Mouse (Mus musculus): ENCODE data around the gene Mpi. TPM values are rescaled to one million over a fixed set of nuclear protein-coding genes. Genes with fewer than 3 reads are reported as not detected.

The Mpi gene
- polyA plus RNA-seq, 1 experiment from 2014 or later, result 47.5 TPM

- Histone ChIP-seq H3K27ac (ENCODE audit: low read depth, low read length) (no peak overlapping the region), H3K27me3 (replicated peaks; ENCODE audit: control insufficient read depth, insufficient read depth, low read length) (no peaks in the 10 kb centered on the region), H3K4me3 (ENCODE audit: low read depth, low read length) (no peak overlapping the region)
These were observed 4.7 kb upstream of the Mpi start for GRCm38 (mm10) chr9:57557215-57557614.

DNA sequence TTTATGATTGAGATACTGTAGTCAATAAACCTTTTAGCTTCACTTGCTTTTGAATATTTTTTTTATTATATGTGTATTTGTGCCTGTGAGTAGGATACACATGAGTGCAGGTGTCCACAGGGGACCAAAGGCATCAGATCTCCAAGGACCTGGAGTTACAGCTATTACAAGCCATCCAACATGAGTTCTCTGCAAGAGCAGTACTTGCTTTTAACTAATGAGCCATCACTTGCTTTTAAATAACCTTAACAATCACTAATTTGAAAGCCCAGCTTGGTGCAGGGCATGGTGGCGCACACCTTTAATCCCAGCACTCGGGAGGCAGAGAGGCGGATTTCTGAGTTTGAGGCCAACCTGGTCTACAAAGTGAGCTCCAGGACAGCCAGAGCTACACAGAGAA is 2.2 kb upstream of the Mpi start:
- Histone ChIP-seq H3K4me1 (ENCODE audit: control insufficient read depth, insufficient read depth, low read length) (peaks cover 5% of the 10 kb centered on the region), H3K27ac (ENCODE audit: low read depth, low read length) (no peak overlapping the region), H3K9me3 (replicated peaks; ENCODE audit: control insufficient read depth, low read length) (no peaks in the 10 kb centered on the region), H3K9ac (ENCODE audit: low read length) (no peak overlapping the region), H3K4me3 (ENCODE audit: low read depth, low read length) (no peak overlapping the region), H3K4me2 (ENCODE audit: low read length) (no peak overlapping the region), H3K27me3 (replicated peaks; ENCODE audit: control insufficient read depth, insufficient read depth, low read length) (no peaks in the 10 kb centered on the region), H3K36me3 (ENCODE audit: control insufficient read depth, insufficient read depth, low read length) (peaks cover 8% of the 10 kb centered on the region)
- DNase-seq (ENCODE audit: low spot score) (no peak), ATAC-seq (no peak)
- whole genome bisulfite sequencing, result 35% methylated on average over 3 of the region's 3 CpGs

More at GRCm38 (mm10) chr9:57557215-57557614, 4.7 kb upstream of the Mpi start:
- Histone ChIP-seq H3K4me2 (ENCODE audit: low read length) (no peak overlapping the region), H3K9me3 (replicated peaks; ENCODE audit: control insufficient read depth, low read length) (no peaks in the 10 kb centered on the region), H3K36me3 (ENCODE audit: control insufficient read depth, insufficient read depth, low read length) (no peaks in the 10 kb centered on the region), H3K9ac (ENCODE audit: low read length) (no peak overlapping the region; the same call in 1 of the 2 replicates), H3K4me1 (ENCODE audit: control insufficient read depth, insufficient read depth, low read length) (peaks cover 10% of the 10 kb centered on the region)
- no peak for DNase-seq (ENCODE audit: low spot score)
- no peak for ATAC-seq
- WGBS, result 74% methylated on average over 3 of the region's 3 CpGs

DNA sequence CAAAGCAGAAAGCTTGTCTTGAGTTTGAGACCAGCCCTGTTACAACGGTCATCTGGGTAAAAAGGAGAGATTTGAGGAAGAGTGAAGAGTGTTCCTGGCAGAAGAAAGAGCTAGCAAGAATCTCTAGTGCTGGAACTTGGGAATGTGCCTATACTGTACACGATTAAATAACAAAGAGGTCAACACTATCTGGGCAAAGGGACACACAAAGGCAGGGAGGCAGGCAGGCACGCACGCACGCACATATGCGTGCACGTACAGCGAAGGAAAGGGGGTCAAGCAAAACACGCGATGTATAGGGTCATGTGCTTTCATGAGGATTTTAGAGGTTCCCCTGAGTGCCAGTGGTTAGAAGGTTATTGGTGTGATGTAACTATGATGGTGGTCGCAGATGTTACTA is 556 bp upstream of the Mpi start:
- DNase-seq (ENCODE audit: low spot score), result no peak
- Histone ChIP-seq H3K4me2 (ENCODE audit: low read length) (no peak overlapping the region), H3K4me1 (ENCODE audit: control insufficient read depth, insufficient read depth, low read length) (peaks cover 5% of the 10 kb centered on the region), H3K9ac (ENCODE audit: low read length) (no peak overlapping the region), H3K27ac (ENCODE audit: low read depth, low read length) (no peak overlapping the region), H3K9me3 (replicated peaks; ENCODE audit: control insufficient read depth, low read length) (no peaks in the 10 kb centered on the region), H3K4me3 (ENCODE audit: low read depth, low read length) (no peak overlapping the region), H3K27me3 (replicated peaks; ENCODE audit: control insufficient read depth, insufficient read depth, low read length) (no peaks in the 10 kb centered on the region), H3K36me3 (ENCODE audit: control insufficient read depth, insufficient read depth, low read length) (peaks cover 24% of the 10 kb centered on the region)
- 0 out of 2 replicates have a peak, but pooled peaks have one; percentile 12 for ATAC-seq
- 73% methylated on average over 11 of the region's 11 CpGs for WGBS

GRCm38 (mm10) chr9:57550126-57550862 is 2.3 kb downstream of the Mpi start:
- Histone ChIP-seq H3K36me3 (ENCODE audit: control insufficient read depth, insufficient read depth, low read length) (peaks cover 52% of the 10 kb centered on the region), H3K4me3 (ENCODE audit: low read depth, low read length) (no peak overlapping the region)

GRCm38 (mm10) chr9:57549186-57549585 is 3.4 kb downstream of the Mpi start:
- Histone ChIP-seq H3K4me2 (ENCODE audit: low read length) (no peak overlapping the region), H3K27ac (ENCODE audit: low read depth, low read length) (no peak overlapping the region), H3K9ac (ENCODE audit: low read length) (no peak overlapping the region), H3K36me3 (ENCODE audit: control insufficient read depth, insufficient read depth, low read length) (peaks cover 63% of the 10 kb centered on the region), H3K9me3 (replicated peaks; ENCODE audit: control insufficient read depth, low read length) (no peaks in the 10 kb centered on the region), H3K4me3 (ENCODE audit: low read depth, low read length) (no peak overlapping the region), H3K27me3 (replicated peaks; ENCODE audit: control insufficient read depth, insufficient read depth, low read length) (no peaks in the 10 kb centered on the region), H3K4me1 (ENCODE audit: control insufficient read depth, insufficient read depth, low read length) (peaks cover 5% of the 10 kb centered on the region)
- WGBS, result 77% methylated on average over 4 of the region's 4 CpGs
- ATAC-seq (no peak), DNase-seq (ENCODE audit: low spot score) (peak; percentile 61)

More at GRCm38 (mm10) chr9:57550126-57550862, 2.3 kb downstream of the Mpi start:
- no peak overlapping the region for H3K4me2 ChIP-seq (ENCODE audit: low read length)
- no peaks in the 10 kb centered on the region for H3K27me3 ChIP-seq (replicated peaks; ENCODE audit: control insufficient read depth, insufficient read depth, low read length)
- H3K9me3 ChIP-seq (replicated peaks; ENCODE audit: control insufficient read depth, low read length), result no peaks in the 10 kb centered on the region
- no peak for DNase-seq (ENCODE audit: low spot score)
- no peak overlapping the region for H3K9ac ChIP-seq (ENCODE audit: low read length)
- H3K4me1 ChIP-seq (ENCODE audit: control insufficient read depth, insufficient read depth, low read length), result peaks cover 5% of the 10 kb centered on the region
- WGBS, result 90% methylated on average over 11 of the region's 11 CpGs
- no peak for ATAC-seq
- no peak overlapping the region for H3K27ac ChIP-seq (ENCODE audit: low read depth, low read length)

GRCm38 (mm10) chr9:57547869-57548268 is 4.7 kb downstream of the Mpi start:
- Histone ChIP-seq H3K36me3 (ENCODE audit: control insufficient read depth, insufficient read depth, low read length) (peaks cover 76% of the 10 kb centered on the region), H3K4me1 (ENCODE audit: control insufficient read depth, insufficient read depth, low read length) (peaks cover 5% of the 10 kb centered on the region), H3K4me2 (ENCODE audit: low read length) (no peak overlapping the region), H3K9me3 (replicated peaks; ENCODE audit: control insufficient read depth, low read length) (no peaks in the 10 kb centered on the region), H3K4me3 (ENCODE audit: low read depth, low read length) (no peak overlapping the region), H3K27ac (ENCODE audit: low read depth, low read length) (no peak overlapping the region), H3K9ac (ENCODE audit: low read length) (no peak overlapping the region), H3K27me3 (replicated peaks; ENCODE audit: control insufficient read depth, insufficient read depth, low read length) (no peaks in the 10 kb centered on the region)
- WGBS, result 92% methylated on average over 11 of the region's 11 CpGs
- DNase-seq (ENCODE audit: low spot score) (no peak), ATAC-seq (no peak)

DNA sequence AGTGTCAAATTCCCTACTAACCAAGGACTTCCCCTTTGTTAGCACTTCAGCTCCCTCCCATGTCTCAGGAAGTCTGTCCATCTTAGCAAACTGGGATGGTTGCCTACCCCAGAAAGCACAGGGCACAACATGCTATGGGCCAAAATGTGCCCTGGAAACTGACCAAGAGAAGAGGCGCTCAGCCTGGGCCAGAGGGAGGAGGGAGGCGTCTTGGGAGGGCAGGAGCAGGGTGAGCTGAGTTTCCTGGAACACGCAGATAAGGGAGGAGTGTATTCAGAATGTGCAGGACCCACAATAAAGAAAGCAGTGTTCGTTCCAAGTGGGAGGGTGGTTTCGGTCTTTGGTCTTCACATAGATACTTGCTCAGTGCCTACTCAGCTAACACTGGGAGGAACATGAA is 5.3 kb downstream of the Mpi start:
- H3K4me1 ChIP-seq (ENCODE audit: control insufficient read depth, insufficient read depth, low read length), result peaks cover 5% of the 10 kb centered on the region
- DNase-seq (ENCODE audit: low spot score), result no peak
- WGBS, result 86% methylated on average over 5 of the region's 5 CpGs

DNA sequence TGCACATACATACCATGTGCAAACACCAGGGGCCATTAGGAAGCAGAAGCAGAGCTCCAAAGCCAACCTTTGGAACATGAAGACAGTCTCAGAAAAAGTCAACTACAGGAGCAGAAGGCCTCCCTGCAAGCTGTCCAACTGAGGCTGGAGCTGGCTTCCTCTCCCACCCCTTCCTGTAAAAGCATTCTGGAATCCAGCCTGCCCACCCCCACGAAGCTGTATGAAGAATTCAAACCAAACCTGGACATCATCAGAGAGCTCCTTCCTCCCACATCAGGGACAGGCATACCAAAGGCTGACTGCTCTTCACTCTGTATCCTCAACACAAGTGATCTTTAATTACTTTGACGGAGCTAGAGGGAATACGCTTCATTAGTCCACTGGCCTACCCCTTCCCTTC is 8.6 kb downstream of the Mpi start:
- 82% methylated on average over 3 of the region's 3 CpGs for WGBS
- H3K27me3 ChIP-seq (replicated peaks; ENCODE audit: control insufficient read depth, insufficient read depth, low read length), result no peaks in the 10 kb centered on the region
- H3K4me1 ChIP-seq (ENCODE audit: control insufficient read depth, insufficient read depth, low read length), result no peaks in the 10 kb centered on the region
- no peak overlapping the region for H3K4me3 ChIP-seq (ENCODE audit: low read depth, low read length)
- no peak overlapping the region for H3K9ac ChIP-seq (ENCODE audit: low read length)
- DNase-seq (ENCODE audit: low spot score), result no peak
- no peaks in the 10 kb centered on the region for H3K9me3 ChIP-seq (replicated peaks; ENCODE audit: control insufficient read depth, low read length)
- no peak overlapping the region for H3K4me2 ChIP-seq (ENCODE audit: low read length)
- no peak overlapping the region for H3K27ac ChIP-seq (ENCODE audit: low read depth, low read length)
- H3K36me3 ChIP-seq (ENCODE audit: control insufficient read depth, insufficient read depth, low read length), result peaks cover 98% of the 10 kb centered on the region
- no peak for ATAC-seq

More for the DNA sequence above, 5.3 kb downstream of the Mpi start:
- no peak overlapping the region for H3K4me3 ChIP-seq (ENCODE audit: low read depth, low read length)
- ATAC-seq, result no peak
- H3K4me2 ChIP-seq (ENCODE audit: low read length), result no peak overlapping the region
- no peak overlapping the region for H3K27ac ChIP-seq (ENCODE audit: low read depth, low read length)
- H3K9me3 ChIP-seq (replicated peaks; ENCODE audit: control insufficient read depth, low read length), result no peaks in the 10 kb centered on the region
- no peaks in the 10 kb centered on the region for H3K27me3 ChIP-seq (replicated peaks; ENCODE audit: control insufficient read depth, insufficient read depth, low read length)
- H3K36me3 ChIP-seq (ENCODE audit: control insufficient read depth, insufficient read depth, low read length), result peaks cover 82% of the 10 kb centered on the region
- no peak overlapping the region for H3K9ac ChIP-seq (ENCODE audit: low read length)

- Histone ChIP-seq H3K9me3 (replicated peaks; ENCODE audit: control insufficient read depth, low read length) (no peaks in the 10 kb centered on the region), H3K4me3 (ENCODE audit: low read depth, low read length) (no peak overlapping the region), H3K27me3 (replicated peaks; ENCODE audit: control insufficient read depth, insufficient read depth, low read length) (no peaks in the 10 kb centered on the region), H3K9ac (ENCODE audit: low read length) (no peak overlapping the region), H3K4me1 (ENCODE audit: control insufficient read depth, insufficient read depth, low read length) (peaks cover 12% of the 10 kb centered on the region), H3K4me2 (ENCODE audit: low read length) (no peak overlapping the region), H3K27ac (ENCODE audit: low read depth, low read length) (no peak overlapping the region), H3K36me3 (ENCODE audit: control insufficient read depth, insufficient read depth, low read length) (peaks cover 73% of the 10 kb centered on the region)
- WGBS, result 12% methylated on average over 1 of the region's 1 CpGs
- ATAC-seq (no peak), DNase-seq (ENCODE audit: low spot score) (peak; percentile 78)
These were observed 11.3 kb downstream of the Mpi start for GRCm38 (mm10) chr9:57541312-57541711.

All from forebrain, embryonic 14.5 days (tissue).